8 mouse cellular contexts compared by ENCODE assay signal in genomic region chr19:45005444-45005843, GRCm38 (mm10). TPM values are rescaled to one million over a fixed set of nuclear protein-coding genes. Genes with fewer than 3 reads are reported as not detected.
DNase-seq lines count a peak whose midpoint lies in the region; ATAC-seq lines count a peak whose summit lies in the region.

Twnk (plus strand) TSS chr19:45005663.

- 11% methylated on average over 16 of the region's 16 CpGs for WGBS in embryonic facial prominence, embryonic 10.5 days
- WGBS in heart, embryonic 10.5 days, result 12% methylated on average over 16 of the region's 16 CpGs
- 11% methylated on average over 16 of the region's 16 CpGs for WGBS in kidney, embryonic 14.5 days
- WGBS in liver, embryonic 13.5 days (ENCODE audit: insufficient replicate concordance), result 7% methylated on average over 16 of the region's 16 CpGs

- peak within 1 kb of the TSS; percentile 80 for H3K9ac ChIP-seq in kidney, embryonic 14.5 days (ENCODE audit: low read depth, low read length)
- H3K9ac ChIP-seq in liver, embryonic 13.5 days, result peak within 1 kb of the TSS; percentile 85

- H3K27me3 ChIP-seq in embryonic facial prominence, embryonic 10.5 days (replicated peaks; ENCODE audit: low read depth, poor library complexity, severe bottlenecking), result no peaks in the 10 kb centered on the region
- no peaks in the 10 kb centered on the region for H3K27me3 ChIP-seq in heart, embryonic 10.5 days (ENCODE audit: insufficient read depth, poor library complexity, severe bottlenecking)
- H3K27me3 ChIP-seq in kidney, embryonic 14.5 days (ENCODE audit: control insufficient read depth, insufficient read depth, low read length), result no peaks in the 10 kb centered on the region
- H3K27me3 ChIP-seq in liver, embryonic 13.5 days, result no peaks in the 10 kb centered on the region

- peaks cover 77% of the 10 kb centered on the region for H3K36me3 ChIP-seq in embryonic facial prominence, embryonic 10.5 days (replicated peaks)
- H3K36me3 ChIP-seq in heart, embryonic 10.5 days, result peaks cover 57% of the 10 kb centered on the region
- H3K36me3 ChIP-seq in kidney, embryonic 14.5 days (ENCODE audit: control insufficient read depth, insufficient read depth, low read length), result peaks cover 59% of the 10 kb centered on the region
- peaks cover 66% of the 10 kb centered on the region for H3K36me3 ChIP-seq in liver, embryonic 13.5 days

- ATAC-seq in kidney, embryonic 14.5 days (ENCODE audit: low FRiP score, low TSS enrichment), result peak; percentile 17; the same call in 1 of the 2 replicates
- ATAC-seq in liver, embryonic 13.5 days (ENCODE audit: low read depth), result peak; percentile 19; the same call in 1 of the 2 replicates

- no peaks in the 10 kb centered on the region for H3K9me3 ChIP-seq in embryonic facial prominence, embryonic 10.5 days
- H3K9me3 ChIP-seq in heart, embryonic 10.5 days, result no peaks in the 10 kb centered on the region
- H3K9me3 ChIP-seq in kidney, embryonic 14.5 days (ENCODE audit: control insufficient read depth, low read length), result no peaks in the 10 kb centered on the region
- H3K9me3 ChIP-seq in liver, embryonic 13.5 days (replicated peaks), result no peaks in the 10 kb centered on the region

- H3K4me2 ChIP-seq in kidney, embryonic 14.5 days (replicated peaks; ENCODE audit: low read depth, low read length), result peak within 1 kb of the TSS; percentile 91
- peak within 1 kb of the TSS; percentile 92 for H3K4me2 ChIP-seq in liver, embryonic 13.5 days

- peak; percentile 51 for DNase-seq in ovary, postnatal 36 days (ENCODE audit: low spot score)
- DNase-seq in ovary, postnatal 10 days (ENCODE audit: low spot score), result no peak
- peak; percentile 50 for DNase-seq in embryonic facial prominence, embryonic 10.5 days (ENCODE audit: low spot score)
- no peak for DNase-seq in heart, embryonic 10.5 days (ENCODE audit: low spot score)
- DNase-seq in liver, embryonic 13.5 days, result peak; percentile 74
- DNase-seq in naive thymus-derived CD4-positive, alpha-beta T cell, adult 2 months (ENCODE audit: low read depth), result peak; percentile 45
- DNase-seq in yolk sac, embryonic 10.5 days (ENCODE audit: low spot score), result peak; percentile 43

- peaks cover 28% of the 10 kb centered on the region for H3K4me1 ChIP-seq in embryonic facial prominence, embryonic 10.5 days
- H3K4me1 ChIP-seq in heart, embryonic 10.5 days, result peaks cover 24% of the 10 kb centered on the region
- H3K4me1 ChIP-seq in kidney, embryonic 14.5 days (ENCODE audit: control insufficient read depth, insufficient read depth, low read length), result peaks cover 18% of the 10 kb centered on the region
- H3K4me1 ChIP-seq in liver, embryonic 13.5 days (replicated peaks), result peaks cover 43% of the 10 kb centered on the region

- H3K27ac ChIP-seq in embryonic facial prominence, embryonic 10.5 days (replicated peaks), result peak within 1 kb of the TSS; percentile 90
- peak within 1 kb of the TSS; percentile 88 for H3K27ac ChIP-seq in heart, embryonic 10.5 days
- H3K27ac ChIP-seq in kidney, embryonic 14.5 days (ENCODE audit: low read depth, low read length), result peak within 1 kb of the TSS; percentile 83
- H3K27ac ChIP-seq in liver, embryonic 13.5 days, result peak within 1 kb of the TSS; percentile 68

- peak within 1 kb of the TSS; percentile 97 for H3K4me3 ChIP-seq in embryonic facial prominence, embryonic 10.5 days
- peak within 1 kb of the TSS; percentile 91 for H3K4me3 ChIP-seq in heart, embryonic 10.5 days
- peak within 1 kb of the TSS; percentile 97 for H3K4me3 ChIP-seq in kidney, embryonic 14.5 days (ENCODE audit: low read length)
- H3K4me3 ChIP-seq in liver, embryonic 13.5 days (replicated peaks), result peak within 1 kb of the TSS; percentile 96

RNA-seq across cellular contexts. Expression of gene Twnk, which starts in this region (rescaled TPM):
- polyA plus RNA-seq in embryonic facial prominence, embryonic 10.5 days (2016; fragmentation: Nextera tagmentation; extraction: Ambion mirVana), result 40.9 and 41.8 TPM in 2 replicates
- polyA plus RNA-seq in heart, embryonic 10.5 days (2016; fragmentation: Nextera tagmentation; extraction: Ambion mirVana), result 24.4 and 27.0 TPM in 2 replicates
- polyA plus RNA-seq in kidney, embryonic 14.5 days (2014; fragmentation: Nextera tagmentation; extraction: Ambion mirVana), result 19.6 and 19.9 TPM in 2 replicates
- polyA plus RNA-seq in liver, embryonic 13.5 days (2015; fragmentation: Nextera tagmentation; extraction: Ambion mirVana), result 13.2 and 14.3 TPM in 2 replicates

Comparison
In these comparisons a context has a peak if more than half of its experiments do, and no peak if none do; other contexts are left out.
1. DNase-seq: peak in ovary, postnatal 36 days (single experiment), embryonic facial prominence, embryonic 10.5 days (single experiment), liver, embryonic 13.5 days (single experiment), naive thymus-derived CD4-positive, alpha-beta T cell, adult 2 months (single experiment) and yolk sac, embryonic 10.5 days (single experiment); none in ovary, postnatal 10 days (single experiment) and heart, embryonic 10.5 days (single experiment).
2. Peak in every context shown above with its lines, with median percentiles within 50 percentile points of each other: H3K27ac ChIP-seq and H3K4me3 ChIP-seq.